Mouse (Mus musculus) limb, embryonic 12.5 days (tissue): ENCODE results near the gene Psen2. TPM values are rescaled to one million over a fixed set of nuclear protein-coding genes. Genes with fewer than 3 reads are reported as not detected.

Experiments used
- ATAC-seq: fragments of 200-750 bp; cut with Nextera tagmentation; 2 replicates; pipeline ENCODE4 v1.8.0; 2017; ENCODE audit warnings: low read depth, moderate TSS enrichment; ENCODE audit not compliant: insufficient number of reproducible peaks, insufficient read depth, low FRiP score, low TSS enrichment
- H3K27ac ChIP-seq: fragments of 300-500 bp; sonication (generic); 2 replicates; pipeline ENCODE4 v1.5.1; 2016; ENCODE audit warnings: mild to moderate bottlenecking, moderate library complexity
- H3K27me3 ChIP-seq: fragments of 300-500 bp; sonication (generic); 2 replicates; pipeline ENCODE4 v1.6.1; 2016; ENCODE audit warnings: mild to moderate bottlenecking, moderate library complexity
- H3K36me3 ChIP-seq: fragments of 300-500 bp; sonication (generic); 2 replicates; pipeline ENCODE4 v1.6.1; 2016; ENCODE audit warnings: mild to moderate bottlenecking, moderate library complexity
- H3K4me1 ChIP-seq: fragments of 300-500 bp; sonication (generic); replicated peaks from 2 replicates; pipeline ENCODE4 v1.6.1; 2016
- H3K4me2 ChIP-seq: fragments of 300-500 bp; sonication (generic); 2 replicates; pipeline ENCODE4 v1.6.1; 2016; ENCODE audit warnings: mild to moderate bottlenecking, moderate library complexity
- H3K4me3 ChIP-seq: fragments of 300-500 bp; sonication (generic); replicated peaks from 2 replicates; pipeline ENCODE4 v1.5.1; 2016; ENCODE audit warnings: mild to moderate bottlenecking
- H3K9ac ChIP-seq: fragments of 300-500 bp; sonication (generic); replicated peaks from 2 replicates; pipeline ENCODE4 v1.6.1; 2016; ENCODE audit warnings: mild to moderate bottlenecking, moderate library complexity
- H3K9me3 ChIP-seq: fragments of 300-500 bp; sonication (generic); 2 replicates; pipeline ENCODE4 v1.6.1; 2016; ENCODE audit warnings: mild to moderate bottlenecking, moderate library complexity
- WGBS: fragments of 180-500 bp; shearing (Covaris S2); methylation state at CpG from one replicate; pipeline ENCODE4 v1.1.7; 2016; 5-methylcytosine and 5-hydroxymethylcytosine counted together
- polyA plus RNA-seq: library from polyadenylated mRNA; unstranded; fragments of >200 nt; fragmentation: Nextera tagmentation; extraction: Ambion mirVana; gene quantifications from 2 replicates; pipeline ENCODE4 v1.2.1, GENCODE M21; 2016

Psen2 gene
- polyA plus RNA-seq, 1 experiment from 2014 or later, result 10.7 TPM

DNA sequence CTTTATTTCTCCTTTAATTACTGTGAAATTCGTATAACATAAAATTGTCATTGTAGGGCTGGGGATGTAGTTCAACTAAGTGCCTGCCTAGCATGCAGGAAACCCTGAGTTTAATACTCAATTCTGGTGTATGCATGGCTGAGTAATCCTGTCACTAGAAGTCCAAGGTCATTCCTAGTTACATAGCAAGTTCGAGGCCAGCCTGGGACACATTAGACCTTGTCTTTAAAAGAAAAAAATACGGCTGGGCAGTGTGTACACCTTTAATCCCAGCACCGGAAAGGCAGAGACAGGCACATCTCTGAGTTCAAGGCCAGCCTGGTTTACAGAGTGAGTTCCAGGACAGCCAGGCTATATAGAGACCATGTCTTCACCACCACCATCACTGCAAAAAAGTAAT lies 6.4 kb downstream of the Psen2 start:
- peak overlapping the region; percentile 84 for H3K4me3 ChIP-seq
- ATAC-seq, result no peak
- H3K9me3 ChIP-seq, result no peaks in the 10 kb centered on the region
- H3K4me2 ChIP-seq, result peak overlapping the region; percentile 98
- 0 out of 2 replicates have a peak overlapping the region, but pooled peaks have one; percentile 70 for H3K27ac ChIP-seq
- peaks cover 12% of the 10 kb centered on the region; the same call in 1 of the 2 replicates for H3K27me3 ChIP-seq
- H3K9ac ChIP-seq, result peak overlapping the region; percentile 53
- 63% methylated on average over 4 of the region's 4 CpGs for WGBS
- H3K36me3 ChIP-seq, result no peaks in the 10 kb centered on the region
- H3K4me1 ChIP-seq, result peaks cover 13% of the 10 kb centered on the region

DNA sequence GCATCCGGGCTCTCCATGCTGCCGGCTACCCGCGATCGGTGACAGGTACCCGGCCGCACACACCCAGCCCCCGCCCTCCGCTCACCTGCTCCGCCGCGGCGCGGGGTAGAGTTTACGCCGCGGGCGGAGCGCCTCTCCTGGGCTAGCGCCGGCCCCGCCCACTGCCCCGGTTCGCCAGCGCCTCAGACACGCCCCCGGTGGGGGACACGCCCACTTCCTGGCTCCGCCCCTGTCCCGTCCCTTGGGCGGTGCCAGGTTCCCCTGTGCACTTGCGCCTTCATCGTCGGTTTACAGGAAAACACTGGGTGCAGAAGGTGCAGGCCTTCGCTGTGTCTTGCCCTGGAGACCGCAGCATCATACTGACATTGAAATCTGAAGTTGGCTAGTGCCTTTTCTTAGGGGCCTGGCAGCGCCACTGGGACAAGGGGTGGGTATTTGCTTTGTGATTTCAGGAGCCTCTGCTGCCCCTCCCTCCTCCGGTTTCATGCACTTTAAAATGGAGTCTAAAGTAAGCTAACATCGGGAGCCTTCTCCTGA lies 7.0 kb downstream of the Psen2 start:
- peak; percentile 84 for ATAC-seq
- 0% methylated on average over 31 of the region's 39 CpGs for WGBS
- Histone ChIP-seq H3K4me1 (peaks cover 13% of the 10 kb centered on the region), H3K4me3 (peak overlapping the region; percentile 84), H3K27me3 (peaks cover 12% of the 10 kb centered on the region; the same call in 1 of the 2 replicates), H3K36me3 (no peaks in the 10 kb centered on the region), H3K9me3 (no peaks in the 10 kb centered on the region), H3K9ac (peak overlapping the region; percentile 81), H3K4me2 (peak overlapping the region; percentile 98), H3K27ac (peak overlapping the region; percentile 70; the same call in 1 of the 2 replicates)

- WGBS, result 2% methylated on average over 29 of the region's 33 CpGs
- Histone ChIP-seq H3K4me1 (peaks cover 13% of the 10 kb centered on the region), H3K4me2 (peak overlapping the region; percentile 98), H3K27me3 (peaks cover 12% of the 10 kb centered on the region; the same call in 1 of the 2 replicates), H3K4me3 (peak overlapping the region; percentile 84), H3K27ac (peak overlapping the region; percentile 41; the same call in 1 of the 2 replicates), H3K9ac (peak overlapping the region; percentile 81), H3K9me3 (no peaks in the 10 kb centered on the region), H3K36me3 (no peaks in the 10 kb centered on the region)
- ATAC-seq, result peak; percentile 61
Observed at GRCm38 (mm10) chr1:180255294-180256117, 7.7 kb downstream of the Psen2 start.

DNA sequence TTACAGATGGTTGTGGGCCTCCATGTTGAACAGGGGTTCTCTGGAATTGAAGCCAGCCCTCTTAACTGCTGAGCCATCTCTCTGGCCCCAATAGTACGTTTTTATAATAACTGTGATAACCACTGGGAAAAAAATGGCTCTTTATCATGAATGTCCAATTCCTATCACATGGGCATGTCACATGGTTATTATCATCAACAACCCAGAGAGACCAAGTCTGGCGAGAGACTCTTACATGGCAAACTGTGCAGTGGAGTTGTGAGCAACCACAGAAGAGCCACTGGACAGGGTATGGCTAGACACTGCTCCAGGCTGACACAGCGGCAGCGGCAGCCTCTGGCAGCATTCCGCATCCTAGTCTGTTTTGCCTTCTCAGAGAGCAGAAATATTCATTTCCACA lies 8.9 kb downstream of the Psen2 start:
- H3K4me1 ChIP-seq, result peaks cover 24% of the 10 kb centered on the region
- H3K36me3 ChIP-seq, result no peaks in the 10 kb centered on the region
- peaks cover 12% of the 10 kb centered on the region for H3K27me3 ChIP-seq
- no peak overlapping the region for H3K4me2 ChIP-seq
- no peaks in the 10 kb centered on the region for H3K9me3 ChIP-seq
- no peak overlapping the region for H3K9ac ChIP-seq
- H3K4me3 ChIP-seq, result no peak overlapping the region
- WGBS, result 93% methylated on average over 5 of the region's 5 CpGs
- ATAC-seq, result no peak
- H3K27ac ChIP-seq, result no peak overlapping the region

DNA sequence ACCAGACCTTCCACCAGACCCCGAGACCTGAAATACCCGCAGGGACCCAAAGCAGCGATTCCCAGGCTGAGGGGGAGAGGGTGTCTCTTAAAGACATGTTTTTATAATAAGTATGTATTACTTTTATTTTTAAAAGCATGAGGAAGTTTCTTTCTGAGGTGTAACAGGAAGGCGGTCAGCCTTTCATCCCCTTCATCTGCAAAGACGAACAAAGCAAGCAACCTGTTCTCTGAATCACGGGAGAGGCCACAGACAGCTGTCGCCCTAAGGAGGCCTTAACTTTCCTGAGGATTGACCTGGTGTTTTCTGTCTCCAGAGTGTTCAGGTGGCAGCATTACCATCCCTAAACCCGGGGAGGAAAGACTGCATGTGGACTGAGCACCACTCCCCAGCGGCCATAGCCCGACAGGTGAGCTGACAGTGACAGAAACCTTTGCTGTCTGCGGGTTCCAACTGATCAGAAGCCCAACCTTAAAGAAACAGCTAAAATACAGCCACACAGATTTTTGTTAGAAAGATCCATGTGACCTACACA lies 10.5 kb downstream of the Psen2 start:
- ATAC-seq, result no peak
- H3K27me3 ChIP-seq, result peaks cover 12% of the 10 kb centered on the region
- no peaks in the 10 kb centered on the region for H3K9me3 ChIP-seq
- no peak overlapping the region for H3K4me2 ChIP-seq
- no peak overlapping the region for H3K9ac ChIP-seq
- H3K36me3 ChIP-seq, result no peaks in the 10 kb centered on the region
- H3K27ac ChIP-seq, result no peak overlapping the region
- peaks cover 24% of the 10 kb centered on the region for H3K4me1 ChIP-seq
- WGBS, result 75% methylated on average over 11 of the region's 11 CpGs
- H3K4me3 ChIP-seq, result no peak overlapping the region

DNA sequence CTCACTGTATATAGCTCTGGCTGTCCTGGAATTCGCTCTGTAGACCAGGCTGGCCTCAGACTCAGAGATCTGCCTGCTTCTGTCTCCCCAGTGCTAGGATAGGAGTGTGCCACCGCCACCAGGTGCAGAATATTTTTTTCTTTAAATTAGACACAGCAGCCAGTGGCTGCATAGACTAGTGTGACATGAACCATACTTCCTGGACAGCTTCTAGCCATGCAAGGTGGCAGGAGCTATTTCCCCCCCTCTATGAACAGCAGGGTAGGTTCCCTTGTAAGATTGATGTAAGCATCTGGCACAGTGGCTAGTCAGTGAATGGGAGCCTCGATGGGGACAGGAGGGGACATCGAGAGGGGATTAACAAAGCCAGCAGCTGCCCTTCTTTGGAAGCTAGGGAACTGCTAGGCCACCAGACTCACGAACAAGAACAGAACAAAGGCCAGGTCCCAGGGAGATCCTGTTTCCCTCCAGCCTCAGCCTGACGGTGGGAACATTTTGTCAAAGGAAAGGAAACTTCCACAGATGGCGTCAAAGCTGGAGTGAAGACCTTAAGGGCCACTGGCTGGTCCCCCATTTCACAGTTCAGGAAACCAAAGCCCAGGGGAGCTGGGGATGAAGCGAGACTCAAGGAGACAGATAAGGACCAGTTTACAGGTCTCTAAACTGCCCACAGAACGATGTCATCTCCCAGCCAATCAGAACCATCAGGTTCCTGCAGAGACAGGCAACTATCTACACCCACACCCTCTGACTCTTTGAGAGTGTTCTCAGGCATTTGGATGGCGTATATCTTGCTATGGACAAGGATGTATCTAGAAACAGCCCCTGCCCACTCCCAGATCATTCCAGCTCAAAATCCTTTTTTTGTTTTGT lies 11.8 kb downstream of the Psen2 start:
- Histone ChIP-seq H3K4me3 (no peak overlapping the region), H3K4me1 (peaks cover 21% of the 10 kb centered on the region), H3K27ac (no peak overlapping the region), H3K4me2 (no peak overlapping the region), H3K27me3 (peaks cover 12% of the 10 kb centered on the region), H3K36me3 (no peaks in the 10 kb centered on the region), H3K9me3 (no peaks in the 10 kb centered on the region), H3K9ac (no peak overlapping the region)
- no peak for ATAC-seq
- 58% methylated on average over 10 of the region's 10 CpGs for WGBS

GRCm38 (mm10) chr1:180250441-180250830 lies 12.8 kb downstream of the Psen2 start:
- H3K9ac ChIP-seq, result no peak overlapping the region
- H3K9me3 ChIP-seq, result no peaks in the 10 kb centered on the region
- H3K36me3 ChIP-seq, result no peaks in the 10 kb centered on the region
- H3K4me2 ChIP-seq, result peak overlapping the region; percentile 42; the same call in 1 of the 2 replicates
- H3K4me3 ChIP-seq, result no peak overlapping the region
- peak overlapping the region; percentile 62; the same call in 1 of the 2 replicates for H3K27ac ChIP-seq
- peaks cover 18% of the 10 kb centered on the region for H3K4me1 ChIP-seq
- 58% methylated on average over 8 of the region's 8 CpGs for WGBS
- peaks cover 12% of the 10 kb centered on the region for H3K27me3 ChIP-seq
- no peak for ATAC-seq

- peaks cover 6% of the 10 kb centered on the region for H3K27me3 ChIP-seq
- H3K36me3 ChIP-seq, result 0 out of 2 replicates have a peak, but pooled peaks cover 3% of the 10 kb centered on the region
- H3K4me3 ChIP-seq, result 0 out of 2 replicates have a peak overlapping the region, but pooled peaks have one; percentile 4
- H3K27ac ChIP-seq, result peak overlapping the region; percentile 62
- H3K4me1 ChIP-seq, result peaks cover 12% of the 10 kb centered on the region
- WGBS, result 15% methylated on average over 20 of the region's 20 CpGs
- 0 out of 2 replicates have a peak overlapping the region, but pooled peaks have one; percentile 12 for H3K9ac ChIP-seq
- H3K4me2 ChIP-seq, result peak overlapping the region; percentile 42
- no peak for ATAC-seq
- no peaks in the 10 kb centered on the region for H3K9me3 ChIP-seq
Observed at GRCm38 (mm10) chr1:180249666-180250440, 13.4 kb downstream of the Psen2 start.

DNA sequence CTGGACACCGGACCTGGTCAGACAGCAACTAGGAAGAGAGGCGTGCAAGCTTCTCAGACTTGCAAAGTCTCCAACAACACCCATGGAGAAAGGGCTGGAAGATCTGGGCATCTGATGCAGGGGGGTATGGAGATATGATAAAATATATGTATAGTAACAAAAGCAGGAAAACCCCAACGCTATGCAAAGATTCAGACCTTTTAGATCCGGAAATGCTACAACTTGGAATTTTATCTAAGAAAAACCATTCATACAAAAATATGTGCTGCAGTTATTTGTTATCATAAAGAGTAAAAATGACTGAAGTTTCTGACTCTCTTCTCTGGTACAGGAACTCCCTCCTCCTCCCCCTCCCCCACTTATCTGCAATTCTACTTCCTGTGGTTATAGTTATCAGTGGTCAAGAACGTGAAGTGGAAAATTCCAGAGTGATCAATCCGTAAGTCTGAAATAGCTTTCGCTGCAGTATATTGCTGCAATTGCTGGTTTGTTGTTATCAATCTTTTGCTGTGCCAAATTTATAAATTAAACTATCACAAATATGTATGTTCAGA lies 14.6 kb downstream of the Psen2 start:
- H3K4me2 ChIP-seq, result no peak overlapping the region
- no peaks in the 10 kb centered on the region for H3K9me3 ChIP-seq
- H3K9ac ChIP-seq, result no peak overlapping the region
- 0 out of 2 replicates have a peak, but pooled peaks cover 3% of the 10 kb centered on the region for H3K36me3 ChIP-seq
- H3K4me3 ChIP-seq, result no peak overlapping the region
- no peaks in the 10 kb centered on the region; the same call in 1 of the 2 replicates for H3K27me3 ChIP-seq
- no peak overlapping the region for H3K27ac ChIP-seq
- no peak for ATAC-seq
- peaks cover 11% of the 10 kb centered on the region for H3K4me1 ChIP-seq
- 90% methylated on average over 7 of the region's 7 CpGs for WGBS

- no peak overlapping the region for H3K27ac ChIP-seq
- H3K36me3 ChIP-seq, result 0 out of 2 replicates have a peak, but pooled peaks cover 3% of the 10 kb centered on the region
- H3K4me1 ChIP-seq, result peaks cover 11% of the 10 kb centered on the region
- H3K4me3 ChIP-seq, result no peak overlapping the region
- no peak overlapping the region for H3K4me2 ChIP-seq
- no peak overlapping the region for H3K9ac ChIP-seq
- ATAC-seq, result no peak
- WGBS, result 92% methylated on average over 7 of the region's 7 CpGs
- H3K27me3 ChIP-seq, result no peaks in the 10 kb centered on the region; the same call in 1 of the 2 replicates
- H3K9me3 ChIP-seq, result no peaks in the 10 kb centered on the region
Observed at GRCm38 (mm10) chr1:180247901-180248300, 15.3 kb downstream of the Psen2 start.
